Mouse (Mus musculus) granulocyte monocyte progenitor cell, adult 5-6 weeks (primary cell): ENCODE data around the gene Skor1. TPM values are rescaled to one million over a fixed set of nuclear protein-coding genes. Genes with fewer than 3 reads are reported as not detected.

ENCODE experiments used
- ATAC-seq: replicated peaks from 2 replicates; pipeline ENCODE4 v1.8.0; 2016; ENCODE audit warnings: mild to moderate bottlenecking, moderate TSS enrichment, inconsistent platforms; ENCODE audit not compliant: poor library complexity, severe bottlenecking
- total RNA-seq, 2 experiments: library from RNA; stranded (forward) in 1 of 2; stranded (reverse) in 1 of 2; fragments of 200-712, 200-1000 nt in 1 of 2; fragments of >200 nt in 1 of 2; fragmentation: Nextera tagmentation in 1 of 2; gene quantifications; 2 replicates each; pipeline ENCODE4 v1.2.3; 2014 to 2017

Gene Skor1
- not detected in 2 replicates for total RNA-seq (2014; fragmentation: Nextera tagmentation)
- not detected in 2 replicates for total RNA-seq (2017)

DNA sequence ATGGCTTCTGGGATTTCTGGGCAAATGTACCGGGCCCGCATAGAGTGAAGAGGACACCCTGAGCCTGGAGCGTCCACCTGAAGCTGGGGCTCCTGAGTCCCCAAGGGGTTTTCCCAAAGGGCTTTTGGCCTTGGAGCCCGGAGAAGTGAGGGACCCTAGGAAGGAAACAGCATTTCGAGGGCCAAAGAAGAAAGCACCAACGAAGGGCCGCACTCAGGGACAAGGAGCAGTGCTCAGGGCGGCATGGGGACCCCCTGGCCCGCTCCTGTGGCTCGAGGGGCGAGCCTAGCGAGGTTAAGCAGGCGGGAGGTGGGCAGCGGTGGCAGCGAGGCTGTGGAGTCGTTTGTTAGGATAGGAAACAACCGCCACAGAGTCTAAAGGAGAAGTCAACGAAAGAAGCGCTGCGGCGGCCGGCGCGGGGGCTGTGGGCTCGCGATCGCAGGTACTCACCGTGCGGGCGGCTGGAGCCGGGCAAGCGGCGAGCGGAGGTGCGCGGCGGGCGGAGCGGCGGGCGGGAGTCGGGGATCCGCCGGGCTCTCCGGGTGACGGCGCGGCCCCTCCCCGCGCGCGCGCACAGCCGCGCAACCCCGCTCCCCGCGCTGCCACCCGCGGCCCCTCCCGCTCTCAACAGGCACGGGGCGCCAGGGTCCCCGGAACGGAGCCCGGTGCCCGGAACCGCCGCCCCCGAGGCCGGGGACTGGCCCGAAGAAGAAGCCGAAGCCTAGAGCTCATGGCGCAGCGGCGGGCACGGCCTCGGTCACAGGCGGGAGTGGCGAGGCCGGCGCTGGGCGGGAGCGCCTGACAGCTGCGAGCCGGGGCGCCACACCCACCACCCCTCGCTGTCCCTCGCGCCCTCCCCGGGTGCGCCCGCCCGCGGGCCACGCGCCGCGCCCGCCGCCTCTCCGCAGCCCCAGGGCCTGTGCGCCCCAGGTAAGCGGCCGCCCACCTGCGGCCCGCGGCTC lies at the start of gene Skor1:
Gene Skor1 (minus strand): TSS at position 552 of the 962 bp plus-strand sequence.
- no peak for ATAC-seq

DNA sequence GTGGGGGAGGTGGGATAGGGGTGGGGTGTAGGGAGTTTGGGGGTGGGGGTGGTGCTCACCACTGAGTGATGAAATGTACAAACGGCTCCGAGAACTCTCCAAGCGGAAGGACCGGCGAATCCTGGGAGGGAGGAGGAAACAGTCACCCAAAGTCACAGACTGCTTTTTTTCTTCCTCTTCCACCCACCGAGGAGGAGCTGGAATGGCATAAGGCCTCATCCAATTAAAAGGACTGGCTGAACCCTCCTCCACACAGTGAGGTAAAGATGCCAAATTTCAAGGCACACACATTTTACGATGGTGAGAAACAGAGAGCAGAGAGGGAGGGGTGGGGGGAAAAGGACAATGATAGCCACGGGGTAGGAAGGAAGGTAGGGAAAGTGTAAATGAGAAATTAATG lies 48.5 kb upstream of the Skor1 start:
- no peak for ATAC-seq

DNA sequence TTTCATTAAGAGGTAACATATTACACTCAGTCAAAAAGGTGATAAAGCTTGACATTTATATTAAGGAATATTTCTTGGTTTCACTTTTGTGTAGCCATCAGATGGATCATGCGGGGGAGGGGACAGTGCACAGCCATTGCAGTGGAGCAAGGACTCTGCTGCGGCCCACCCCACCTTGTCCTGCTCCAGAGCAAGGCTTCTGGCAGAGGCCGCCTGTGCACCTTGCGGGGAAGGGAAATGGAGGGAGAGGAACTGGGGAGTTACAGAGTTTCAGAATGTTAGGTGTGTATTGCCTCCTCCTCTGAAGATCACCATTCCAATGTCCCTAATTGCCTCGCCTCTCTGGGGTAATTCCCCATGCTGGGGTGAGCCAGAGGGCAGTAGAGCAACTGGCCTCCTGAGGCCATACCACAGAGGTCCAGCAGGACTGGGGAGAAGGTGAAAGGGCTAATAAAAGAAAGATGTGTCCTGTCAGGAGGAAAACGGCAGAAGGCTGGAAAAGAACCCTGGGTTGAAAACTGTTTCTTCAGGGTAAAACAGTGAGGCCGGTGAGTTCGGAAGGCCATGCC lies 47.4 kb upstream of the Skor1 start:
- ATAC-seq = no peak

DNA sequence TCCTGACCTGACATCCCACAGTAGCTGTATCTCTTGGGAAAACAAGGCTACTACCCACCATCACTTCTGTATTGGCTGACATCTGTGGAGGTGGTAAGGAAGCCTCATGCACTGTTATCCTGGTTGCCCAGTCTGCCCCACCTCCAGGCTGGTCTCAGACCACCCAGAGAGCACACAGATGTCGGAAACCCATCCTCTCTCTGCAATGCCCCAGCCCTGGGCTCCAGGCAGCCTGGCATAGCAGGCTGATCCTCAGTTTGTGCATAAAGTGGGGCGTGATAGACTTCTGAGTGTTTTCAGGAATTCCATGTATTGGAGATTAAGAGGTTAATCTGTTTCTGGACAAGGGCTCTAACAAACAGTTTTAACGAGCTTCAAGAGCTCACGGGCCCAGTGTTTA lies 46.8 kb upstream of the Skor1 start:
- no peak for ATAC-seq

DNA sequence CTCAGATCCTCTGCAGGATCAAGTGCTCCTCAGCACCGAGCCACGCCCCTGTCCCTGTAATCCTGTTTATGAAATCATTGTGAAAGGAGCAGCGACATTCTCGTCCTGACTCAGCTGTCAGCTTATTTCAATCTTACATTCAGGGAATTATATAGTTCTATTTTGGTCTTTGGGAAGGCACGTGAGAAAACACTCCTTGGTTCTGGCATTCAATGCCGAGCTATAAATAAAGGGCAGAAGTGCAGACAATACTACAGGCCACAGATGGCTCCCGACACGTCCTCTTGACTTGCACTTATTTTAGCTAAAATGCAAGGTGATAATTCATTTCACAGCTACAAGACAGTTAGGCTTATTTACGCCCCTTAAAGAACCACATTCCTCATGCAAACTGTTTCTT lies 46.0 kb upstream of the Skor1 start:
- ATAC-seq = no peak

DNA sequence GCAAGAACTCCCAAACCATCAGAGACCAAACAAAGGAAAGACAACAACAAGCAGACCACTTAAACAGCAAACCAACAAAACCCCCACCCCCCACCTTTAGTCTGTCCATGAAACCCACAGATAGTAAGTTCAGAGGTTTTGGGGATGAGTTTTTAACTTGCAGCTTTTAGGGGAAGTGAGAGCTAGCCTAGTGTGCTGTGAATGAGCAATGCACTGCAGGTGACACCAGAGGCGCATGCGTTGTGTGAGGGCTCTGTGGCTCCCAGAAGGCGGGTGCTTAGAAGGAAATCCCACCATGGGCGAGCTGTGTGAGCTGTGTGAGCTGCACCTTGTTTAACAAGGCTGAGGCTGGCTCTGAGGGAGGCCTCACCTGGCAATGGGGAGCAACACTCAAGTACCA lies 44.0 kb upstream of the Skor1 start:
- no peak for ATAC-seq

DNA sequence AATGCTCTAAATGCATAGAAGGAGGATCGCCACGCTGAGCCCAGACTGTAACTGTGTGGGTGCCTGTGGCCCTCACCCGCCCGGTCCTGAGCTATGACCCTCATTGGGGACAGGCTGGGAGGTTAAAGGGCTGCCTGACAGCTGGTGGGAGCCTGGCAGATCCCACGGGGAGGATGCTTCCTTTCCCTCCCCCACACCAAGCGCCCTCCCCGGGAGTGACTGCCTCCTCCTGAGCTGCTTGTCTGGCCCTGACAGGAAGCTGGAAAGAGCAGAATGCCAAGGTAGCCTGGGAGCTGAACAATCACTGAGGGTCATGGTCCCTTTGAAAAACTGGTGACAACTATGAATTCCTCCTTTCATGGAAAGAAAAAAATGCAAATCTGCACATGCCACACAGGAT lies 38.5 kb upstream of the Skor1 start:
- no peak for ATAC-seq

DNA sequence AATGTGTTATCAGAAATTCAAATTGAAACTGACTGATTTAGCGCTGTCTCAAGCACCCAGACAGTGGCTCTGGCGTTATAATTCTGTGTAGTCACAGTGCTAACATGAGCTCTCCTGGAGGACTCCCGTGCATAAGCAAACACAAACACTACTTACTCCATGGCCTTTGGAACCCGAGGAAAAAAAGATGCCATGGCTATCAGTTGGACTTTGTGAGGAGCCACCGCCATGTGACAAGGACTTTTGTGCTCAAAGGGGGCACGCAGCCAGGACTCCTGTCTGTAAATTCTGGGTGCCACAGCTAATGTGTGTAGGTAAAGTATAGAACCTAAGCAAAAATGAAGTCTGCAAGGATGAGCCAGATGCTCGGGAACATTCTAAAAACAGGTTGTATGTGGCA lies 36.5 kb upstream of the Skor1 start:
- ATAC-seq = no peak

DNA sequence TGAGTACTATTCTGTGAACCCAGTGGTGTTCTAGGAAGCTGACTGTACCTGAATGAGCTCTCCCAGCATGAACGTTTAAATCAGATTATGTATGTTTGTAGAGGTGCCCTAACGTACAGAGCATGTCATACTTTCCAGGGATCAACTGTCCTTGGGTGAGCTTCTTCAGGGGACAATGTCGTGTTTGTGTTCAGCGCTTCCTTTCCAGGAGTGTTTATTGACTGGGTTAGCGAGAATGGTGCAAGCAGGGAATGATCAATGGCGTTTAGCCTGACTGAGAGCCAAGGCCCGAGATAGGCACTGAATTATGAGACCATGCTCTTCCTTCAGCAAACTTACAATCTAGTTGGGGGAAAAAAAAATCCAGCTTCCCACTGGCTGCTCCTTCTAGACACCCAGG lies 35.1 kb upstream of the Skor1 start:
- no peak for ATAC-seq

DNA sequence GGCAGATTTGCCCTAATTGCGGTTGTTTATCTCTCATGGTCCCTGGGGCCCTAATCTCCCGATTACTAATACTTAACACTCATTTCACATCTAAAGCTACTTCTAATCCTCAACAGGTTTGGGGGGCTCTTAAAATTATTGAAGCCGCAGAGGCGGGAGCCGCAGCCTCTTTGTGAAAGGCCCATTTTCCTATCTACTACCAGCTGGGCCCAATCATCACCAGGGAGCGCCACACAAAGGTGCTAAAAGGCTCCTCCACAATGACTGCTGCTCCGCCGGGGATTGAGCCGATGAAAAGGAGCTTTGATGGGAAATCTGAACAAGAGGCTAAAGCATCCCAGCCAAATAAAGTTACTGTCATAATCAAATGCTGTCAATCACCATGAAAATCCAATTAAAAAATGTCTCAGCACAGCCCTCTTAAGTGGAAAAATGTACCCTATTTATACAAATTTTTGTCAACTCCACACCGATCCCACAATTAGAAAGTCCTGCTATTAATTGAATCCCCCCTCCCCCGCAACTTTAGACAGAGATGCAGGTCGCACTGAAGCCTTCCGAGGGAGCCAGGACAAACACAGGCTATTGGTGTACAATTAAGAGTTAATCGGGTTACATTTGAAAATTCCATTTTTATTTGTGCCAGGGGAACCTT lies 33.7 kb upstream of the Skor1 start:
- no peak for ATAC-seq

DNA sequence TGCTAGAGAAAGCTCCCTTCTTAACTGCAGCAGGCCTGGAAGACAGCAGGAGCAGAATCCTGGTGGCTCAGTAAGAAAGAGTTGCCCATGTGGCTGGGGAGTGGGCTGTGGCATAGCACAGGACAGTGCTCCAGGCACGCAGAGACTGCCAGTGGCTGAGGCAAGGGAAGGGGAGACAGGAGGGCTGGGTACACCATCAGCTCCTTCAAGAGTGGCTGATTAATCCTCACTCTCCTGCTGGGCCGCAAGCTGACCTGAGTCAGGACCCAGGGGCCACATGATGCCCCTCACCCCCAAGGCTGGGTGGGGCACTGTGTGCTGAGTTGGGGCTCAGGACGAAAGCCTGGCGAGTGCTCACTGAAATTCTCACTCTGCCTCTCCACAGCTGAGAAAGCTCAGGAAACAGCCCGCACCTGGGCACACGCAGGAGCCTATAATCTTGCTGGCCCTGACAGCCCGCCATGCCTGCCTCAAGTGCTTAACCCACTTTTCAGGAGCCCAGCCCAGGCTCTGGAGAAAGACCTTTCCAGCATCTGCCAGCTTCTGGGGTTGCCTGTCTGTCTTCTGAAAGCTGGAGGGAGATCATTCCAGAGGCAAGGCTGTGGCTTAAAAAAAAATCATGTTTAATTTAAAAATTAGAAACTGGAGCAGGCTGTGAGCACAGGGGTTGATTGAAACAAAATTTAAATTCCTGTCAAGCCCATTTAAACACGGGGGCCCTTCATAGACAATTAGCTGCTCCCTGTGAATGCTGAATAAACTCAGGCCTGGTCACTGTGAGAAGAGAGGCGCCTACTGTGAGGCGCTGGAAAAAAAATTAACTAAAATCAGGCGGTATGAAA lies 32.8 kb upstream of the Skor1 start:
- no peak for ATAC-seq

DNA sequence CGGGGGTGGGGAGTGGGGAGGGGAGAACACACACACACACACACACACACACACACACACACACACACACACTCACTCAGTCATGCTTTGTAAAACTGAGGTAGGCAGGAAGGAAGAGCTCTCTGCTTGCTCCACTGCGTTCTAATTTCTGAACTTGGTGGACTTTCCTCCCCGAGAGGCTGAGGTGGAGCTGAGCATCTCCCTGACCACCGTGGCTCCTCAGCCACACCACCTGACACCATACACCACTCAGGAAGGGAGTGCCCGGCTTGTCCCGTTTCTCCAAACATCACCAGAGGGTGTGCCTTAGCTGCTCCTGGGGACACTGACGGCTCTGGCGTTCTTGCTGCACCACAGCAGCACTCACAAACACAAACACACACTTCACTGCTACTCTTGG lies 29.5 kb upstream of the Skor1 start:
- ATAC-seq = no peak

DNA sequence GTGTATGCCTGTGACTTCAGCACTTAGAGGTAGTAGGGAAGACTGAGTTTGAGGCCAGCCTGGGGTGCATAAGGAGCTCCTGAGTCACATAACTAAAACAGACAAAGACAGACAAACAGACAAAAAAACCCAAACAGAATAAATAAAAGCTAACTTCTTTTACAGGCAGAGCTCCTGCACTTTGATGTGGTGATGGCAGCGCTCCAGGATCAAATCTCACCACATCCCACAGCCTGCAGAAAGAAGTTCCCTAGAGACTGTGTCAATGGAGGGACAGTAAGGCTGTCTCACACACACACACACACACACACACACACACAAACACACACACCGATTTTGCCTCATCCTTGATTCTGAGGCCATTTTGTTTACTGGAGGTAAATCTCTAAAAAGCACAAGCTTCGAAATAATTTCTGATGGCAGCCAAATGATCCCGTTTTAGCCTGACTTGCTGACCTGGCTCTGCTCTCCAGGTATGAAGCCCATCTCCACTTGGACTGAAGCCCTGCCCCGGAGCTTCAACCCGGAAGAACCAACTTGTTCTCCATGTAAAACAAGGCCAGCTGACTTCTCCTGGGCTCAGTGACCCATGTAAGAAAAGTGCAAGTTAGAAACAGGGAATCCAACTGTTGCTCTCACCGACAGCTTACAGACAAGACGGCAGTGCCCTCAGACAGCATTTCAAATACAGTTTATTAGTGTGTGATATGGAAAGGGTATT lies 25.4 kb upstream of the Skor1 start:
- no peak for ATAC-seq

DNA sequence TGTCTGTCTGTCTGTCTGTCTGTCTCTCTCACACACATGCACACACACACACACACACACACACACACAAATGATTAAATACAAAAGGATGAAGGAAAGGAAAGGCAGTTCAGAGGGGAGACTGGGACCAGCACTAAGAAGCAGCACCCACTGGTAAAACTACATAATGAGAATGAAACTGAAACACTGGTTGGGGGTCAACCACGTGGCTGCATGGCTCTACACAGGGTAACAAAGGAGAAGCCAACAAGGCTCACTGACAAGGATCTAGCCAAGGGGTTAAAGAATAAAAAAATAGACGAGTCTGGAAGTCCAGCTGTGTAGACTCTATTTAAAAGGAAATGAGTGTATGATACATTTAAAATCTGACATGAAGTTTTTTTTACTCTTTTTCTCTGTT lies 23.2 kb upstream of the Skor1 start:
- ATAC-seq = no peak

DNA sequence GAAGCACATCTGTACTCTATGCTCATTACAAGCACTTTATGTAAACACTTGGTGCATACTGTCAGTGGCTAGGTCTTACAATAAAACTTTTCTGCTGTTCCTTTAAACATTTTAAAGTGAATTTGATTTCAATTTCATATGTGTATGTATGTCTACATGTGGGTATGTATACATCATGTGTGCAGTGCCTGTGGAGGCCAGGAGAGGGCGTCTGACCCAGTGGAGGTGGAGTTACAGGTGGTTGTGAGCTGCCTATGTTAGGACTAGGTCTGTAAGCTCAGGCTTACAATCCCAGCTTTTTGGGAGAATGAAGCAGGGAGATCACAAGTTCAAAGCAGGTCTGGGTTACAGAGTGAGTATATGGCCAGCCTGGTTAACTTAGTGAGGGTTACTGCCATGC lies 20.4 kb upstream of the Skor1 start:
- no peak for ATAC-seq

DNA sequence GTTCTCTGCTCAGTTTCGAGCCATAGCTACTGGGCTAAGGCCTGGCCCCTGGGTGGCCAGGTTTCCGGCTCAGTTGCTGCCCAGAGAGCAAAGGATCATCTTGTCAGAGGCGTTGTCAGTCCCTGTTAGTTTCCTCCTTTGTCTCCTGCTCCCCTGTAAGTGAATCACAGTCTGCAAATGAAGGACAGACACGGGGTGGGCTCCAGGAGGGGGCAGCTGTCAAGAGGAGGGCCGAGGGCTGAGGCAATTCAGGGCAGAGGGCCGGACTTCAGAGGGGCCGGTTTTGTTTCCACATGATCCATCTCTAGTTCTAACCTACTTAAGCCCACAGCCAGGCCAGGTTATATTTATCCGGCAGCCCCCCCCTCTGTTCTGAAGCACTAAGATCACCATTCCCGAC lies 16.3 kb upstream of the Skor1 start:
- ATAC-seq = no peak

DNA sequence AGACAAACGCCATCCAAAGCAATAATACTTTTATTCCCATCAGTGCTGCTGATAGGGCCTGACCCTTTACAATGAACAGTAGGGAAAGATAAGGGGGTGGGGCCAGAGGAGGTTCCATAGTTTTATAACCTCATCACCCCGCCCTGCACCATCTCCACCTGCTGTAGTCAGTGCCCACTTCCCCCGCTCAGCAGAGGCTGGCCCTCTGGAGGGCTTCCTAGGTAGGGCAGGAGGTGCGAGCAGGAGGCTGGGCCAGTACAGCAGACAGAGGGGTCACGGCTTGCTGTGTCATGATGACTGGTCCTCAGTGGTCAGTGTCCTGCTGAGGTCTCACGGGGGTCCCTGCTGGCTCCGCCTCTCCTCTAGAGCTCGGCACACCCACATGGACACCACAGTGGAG lies 15.0 kb upstream of the Skor1 start:
- no peak for ATAC-seq

DNA sequence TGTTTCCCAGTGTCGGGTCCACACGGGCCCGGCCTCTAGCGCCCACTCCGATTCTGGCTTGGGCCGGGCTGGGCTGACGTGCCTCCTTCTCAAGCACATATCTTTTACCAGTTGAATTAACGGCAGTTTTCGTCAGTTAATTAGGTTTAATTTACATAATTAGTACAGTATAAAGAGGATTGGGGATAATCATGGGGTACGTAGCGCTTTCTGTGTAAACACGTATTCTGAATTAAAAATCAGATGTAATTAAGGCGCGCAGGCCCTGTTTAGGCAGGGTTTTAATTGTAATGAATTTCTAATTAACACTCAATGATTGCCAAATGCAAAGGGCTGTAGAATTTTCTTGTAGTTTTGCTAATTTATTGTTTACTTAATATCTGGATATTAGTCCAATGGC lies 3.2 kb upstream of the Skor1 start:
- ATAC-seq = no peak

DNA sequence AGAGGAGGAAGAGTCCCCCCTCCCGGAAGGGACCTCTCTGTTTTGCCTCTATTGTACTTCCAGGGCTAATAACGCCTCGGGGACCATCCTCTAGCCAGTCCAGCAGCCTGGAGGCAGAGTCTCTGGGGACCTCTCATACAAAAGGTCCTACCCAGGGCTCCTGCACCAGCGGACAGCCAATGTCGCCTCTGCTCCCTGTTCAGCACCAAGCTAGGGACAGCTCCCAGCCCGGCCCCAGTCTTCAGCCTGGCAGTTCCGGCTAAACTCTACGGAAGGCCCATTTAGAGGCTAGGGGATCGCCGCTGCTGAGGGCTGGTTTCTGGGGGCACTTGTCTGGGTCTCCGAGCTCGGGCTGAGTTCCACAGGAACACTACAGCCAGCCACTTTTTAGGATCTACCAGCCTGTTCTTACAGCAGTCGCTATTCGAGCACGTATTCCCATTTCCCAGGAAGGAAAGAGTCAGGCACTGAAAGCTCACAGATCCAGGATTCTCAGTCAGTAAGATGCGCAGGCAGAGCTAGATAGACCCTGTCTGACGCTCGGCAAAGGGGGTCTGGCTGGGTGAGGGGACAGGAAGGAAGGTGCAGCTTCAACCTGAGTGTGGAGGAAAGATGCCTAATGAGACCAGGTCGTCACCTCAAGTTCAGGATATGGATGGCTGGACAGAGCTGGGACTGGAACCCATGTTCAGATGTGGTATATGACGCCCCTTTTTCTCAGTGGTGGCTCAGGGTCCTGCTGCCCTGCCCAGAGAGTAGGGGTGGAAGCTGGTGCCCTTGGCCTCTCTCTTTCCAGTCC lies 2.5 kb upstream of the Skor1 start:
- peak; percentile 81 for ATAC-seq
